Mouse (Mus musculus) MEL (cell line): Measurements from ENCODE around the gene Cers6.

Source experiments
- BHLHE40 ChIP-seq: IDR thresholded peaks from 2 replicates; pipeline ENCODE4 v1.6.1; 2012; ENCODE audit warnings: low read depth, mild to moderate bottlenecking, inconsistent platforms, low read length, improper control_type of control experiment, borderline replicate concordance
- MAFK ChIP-seq: IDR thresholded peaks from 2 replicates; pipeline ENCODE4 v1.6.1; 2011; ENCODE audit warnings: low read depth, mild to moderate bottlenecking, low read length, improper control_type of control experiment, borderline replicate concordance
- SIN3A ChIP-seq: IDR thresholded peaks from 2 replicates; pipeline ENCODE4 v1.6.1; 2012; ENCODE audit warnings: low read length, improper control_type of control experiment, inconsistent platforms

- TF ChIP-seq SIN3A, result no peak
- TF ChIP-seq MAFK, result no peak
- TF ChIP-seq BHLHE40, result no peak
These were observed 17.9 kb downstream of the Cers6 start for GRCm38 (mm10) chr2:68879071-68879651.
